Mouse (Mus musculus) lung, postnatal 4 days (tissue): ENCODE measurements at regions not wholly inside any gene's neighbourhood (a gene's known extent, or its start where the extent isn't known, plus 50 kb on each side); places are given as distances from the start of the nearest gene placed in this dataset.

ENCODE experiments used
- DNase-seq, 2 experiments: peaks; one replicate each; pipeline ENCODE4 v3.0.0; 2021

DNA sequence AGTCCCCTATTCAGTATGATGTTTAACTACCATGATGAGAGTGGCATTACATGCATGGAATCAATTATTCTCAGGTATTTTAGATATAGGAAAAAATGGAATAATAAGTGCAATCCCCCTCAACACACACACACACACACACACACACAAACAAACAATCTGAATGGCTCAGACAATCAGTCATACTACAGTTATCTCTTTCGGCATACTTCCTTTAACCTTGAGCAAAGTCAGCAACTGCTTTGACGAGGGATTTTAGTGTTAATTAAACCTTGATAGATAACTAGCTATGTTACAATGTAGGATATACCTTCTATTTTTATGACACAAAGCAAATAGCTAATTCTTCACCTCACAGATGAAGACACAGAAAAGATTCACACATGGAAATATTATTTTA, 312.1 kb downstream of the Tex13c3 start:
- no peak for DNase-seq

DNA sequence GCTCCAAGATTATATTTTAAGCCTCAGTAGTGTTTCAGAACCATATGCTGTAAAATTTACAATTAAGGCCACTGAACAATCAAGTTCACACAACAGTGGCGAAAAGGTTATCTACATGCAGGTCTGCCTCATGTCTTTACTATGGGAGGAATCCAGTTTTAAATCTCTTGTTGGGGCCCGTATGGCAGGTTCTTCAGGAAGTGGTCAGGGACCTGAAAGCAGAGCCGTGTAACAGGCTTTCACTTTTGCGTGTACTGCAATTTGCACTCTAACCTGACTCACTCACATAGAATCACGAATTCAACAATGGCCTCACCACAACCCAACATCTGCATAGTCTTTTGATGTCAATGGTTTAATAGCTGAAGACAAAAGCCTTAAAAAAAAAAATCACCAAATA, 312.6 kb downstream of the Tex13c3 start:
- no peak for DNase-seq

DNA sequence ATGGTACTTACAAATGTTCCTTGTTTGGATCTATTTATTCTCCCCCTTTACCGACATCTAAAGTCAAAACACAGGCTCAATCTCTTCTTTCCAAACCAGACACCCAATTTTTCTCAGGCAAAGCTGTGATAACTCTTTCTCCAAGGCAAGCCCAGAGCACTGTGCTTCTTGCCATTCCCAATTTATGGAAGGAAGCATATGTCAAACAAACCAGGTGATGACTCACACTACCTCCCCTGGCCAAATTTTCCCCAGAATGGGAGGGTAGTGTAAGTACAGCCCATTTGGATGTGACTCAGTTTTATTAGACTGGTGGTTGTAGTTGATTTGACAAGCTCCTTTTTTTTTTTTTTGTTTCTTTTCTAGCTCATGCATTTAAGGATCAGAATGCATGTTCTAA, 313.0 kb downstream of the Tex13c3 start:
- DNase-seq: no peak

DNA sequence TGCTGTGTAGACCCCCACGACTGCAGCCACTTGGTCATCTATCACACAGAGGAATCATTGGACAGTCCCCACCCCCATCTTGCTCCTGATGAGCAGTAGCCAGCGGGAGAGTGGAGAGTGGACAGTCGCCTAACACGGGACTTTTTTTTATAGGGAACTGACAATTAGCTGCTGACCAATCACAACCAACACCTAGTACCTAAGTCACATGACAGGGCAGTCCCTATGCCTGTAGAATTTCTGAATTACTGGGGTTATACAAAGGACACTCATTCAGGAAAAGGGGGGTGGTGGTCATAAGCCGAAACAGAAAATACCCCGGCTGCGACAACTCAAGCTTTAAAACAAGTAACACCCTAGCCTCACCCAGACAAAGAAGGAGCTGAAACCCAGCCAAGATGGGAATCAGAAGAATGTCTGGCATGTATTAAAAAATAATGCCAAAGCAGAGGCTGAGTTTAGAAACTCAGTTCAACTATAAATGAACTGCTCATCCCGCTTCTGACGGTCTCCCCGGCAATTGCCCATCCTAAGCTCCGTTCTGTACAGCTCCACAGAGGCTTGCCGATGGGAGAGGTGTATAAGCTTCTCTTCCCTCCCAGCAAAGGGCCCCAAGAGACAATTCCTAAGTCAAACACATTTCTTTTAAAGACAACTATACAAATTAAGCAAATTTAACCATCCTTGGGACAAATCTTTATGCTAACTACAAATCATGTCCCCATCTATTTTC, 313.8 kb downstream of the Tex13c3 start:
- peak; percentile 41 to 47 for DNase-seq

DNA sequence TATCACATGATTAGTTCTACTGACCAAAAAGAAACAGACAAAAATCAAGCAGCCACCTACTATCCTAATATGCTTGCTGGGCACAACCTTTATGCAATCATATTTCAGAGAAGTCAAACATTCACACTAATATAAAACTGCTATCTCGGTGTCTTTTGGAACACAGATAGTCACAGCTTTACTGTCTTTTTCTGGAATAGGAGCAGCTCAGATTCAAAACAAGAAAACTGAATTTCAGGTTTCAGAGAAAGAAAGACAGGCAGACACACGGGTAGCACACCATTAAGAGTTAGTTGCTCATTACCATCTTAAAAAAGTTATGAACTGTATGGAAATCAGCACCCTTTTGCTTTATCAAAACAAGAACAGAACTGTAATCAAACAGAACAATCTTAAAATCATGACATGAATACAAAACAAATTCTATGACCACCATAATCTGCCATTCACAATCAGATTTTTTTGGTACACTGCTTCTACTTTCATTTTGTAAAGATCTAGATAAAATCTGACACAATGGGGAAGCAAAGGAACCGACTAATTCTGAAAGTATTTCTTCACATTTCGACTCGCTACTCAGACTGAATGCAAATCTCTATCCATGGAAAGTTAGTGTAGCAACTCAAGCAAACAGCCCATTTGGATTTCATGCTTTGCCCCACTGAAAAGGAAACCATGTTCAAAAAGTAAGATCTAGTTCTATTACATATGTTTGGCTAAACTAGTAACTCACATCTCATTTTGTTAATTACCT, 315.1 kb downstream of the Tex13c3 start:
- DNase-seq: no peak

DNA sequence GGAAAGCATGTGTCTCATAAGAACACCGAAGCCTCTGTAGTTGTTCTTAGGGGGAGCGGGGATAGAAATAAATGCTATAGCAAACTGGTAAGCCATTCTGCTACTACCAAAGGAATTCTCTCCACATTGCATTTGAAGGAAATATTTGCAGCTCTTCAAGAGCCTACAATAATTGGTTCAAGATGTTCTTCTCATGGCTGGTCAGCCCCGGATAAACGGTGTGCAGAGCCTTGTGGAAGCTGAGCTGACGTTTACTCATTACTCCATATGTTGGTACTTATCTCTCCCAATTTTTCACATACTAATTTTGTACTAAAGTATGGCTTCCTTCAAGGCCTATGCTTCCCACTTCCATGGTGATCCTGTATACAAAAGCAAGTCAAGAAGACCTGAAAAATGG, 317.0 kb downstream of the Tex13c3 start:
- no peak for DNase-seq

DNA sequence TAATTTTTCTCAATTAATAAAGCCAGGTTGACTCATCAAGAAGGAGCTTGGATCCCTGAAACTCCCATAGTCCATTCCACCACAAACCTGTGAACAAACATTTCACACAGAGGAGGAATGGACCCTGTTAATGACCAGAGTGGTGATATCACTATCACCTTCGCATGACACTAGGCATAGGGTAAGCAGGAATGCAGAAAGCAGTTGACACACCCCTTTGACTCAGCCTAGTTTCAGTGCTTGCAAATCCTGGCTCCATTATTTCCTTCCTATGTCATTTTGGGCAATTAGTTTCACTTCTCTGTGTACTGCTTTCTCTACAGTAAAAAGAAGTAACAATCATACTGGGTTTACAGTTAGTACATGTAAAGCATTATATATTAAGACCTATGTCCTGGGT, 318.2 kb downstream of the Tex13c3 start:
- DNase-seq: no peak

DNA sequence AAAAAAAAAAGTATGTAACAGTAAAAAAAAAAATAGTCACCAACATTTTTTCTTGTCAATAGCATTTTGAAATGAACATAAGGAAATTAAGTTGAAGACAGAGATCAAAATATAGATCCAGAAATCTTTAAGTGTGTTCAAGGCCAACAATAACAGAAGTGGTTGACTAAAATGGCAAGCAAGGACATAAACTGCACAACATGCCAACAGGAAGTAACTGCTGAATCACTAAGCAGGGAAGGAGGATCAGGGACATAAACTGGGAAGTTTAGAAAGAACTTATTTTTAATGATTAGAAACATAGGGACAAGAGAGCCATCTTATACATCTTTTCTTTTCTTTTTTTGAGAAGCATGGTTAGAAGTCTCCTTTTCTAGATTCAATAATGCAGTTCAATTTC, 318.8 kb downstream of the Tex13c3 start:
- DNase-seq: no peak

DNA sequence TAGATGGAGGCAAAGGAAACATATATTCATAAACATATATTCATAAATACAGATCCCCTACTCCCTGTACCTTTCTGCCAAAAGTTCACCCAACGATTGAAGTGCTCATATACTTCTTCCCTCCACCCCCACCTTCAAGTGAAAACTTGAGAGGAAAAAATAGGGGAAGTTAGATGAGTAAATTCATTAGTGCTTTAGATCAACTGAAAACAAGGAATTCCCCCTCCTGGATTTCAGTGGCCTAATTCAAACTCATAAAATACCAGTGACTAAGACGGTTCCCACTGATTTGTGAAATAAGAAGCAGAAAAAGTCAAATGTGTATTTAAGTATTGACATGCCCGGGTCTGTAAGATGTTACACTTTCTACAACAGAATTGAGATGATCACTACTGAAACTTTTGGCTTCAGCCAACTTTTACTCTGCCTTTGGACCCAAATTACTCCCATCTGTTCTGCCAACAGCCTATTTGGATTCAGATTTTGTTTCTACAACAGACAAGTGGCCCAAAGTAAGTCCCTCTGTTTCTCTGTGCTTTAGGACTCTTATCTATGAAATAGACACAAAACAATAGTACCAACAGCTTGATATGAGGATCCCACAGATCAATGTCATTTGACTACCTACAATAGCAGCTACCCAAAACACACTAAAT, 320.7 kb downstream of the Tex13c3 start:
- no peak for DNase-seq

DNA sequence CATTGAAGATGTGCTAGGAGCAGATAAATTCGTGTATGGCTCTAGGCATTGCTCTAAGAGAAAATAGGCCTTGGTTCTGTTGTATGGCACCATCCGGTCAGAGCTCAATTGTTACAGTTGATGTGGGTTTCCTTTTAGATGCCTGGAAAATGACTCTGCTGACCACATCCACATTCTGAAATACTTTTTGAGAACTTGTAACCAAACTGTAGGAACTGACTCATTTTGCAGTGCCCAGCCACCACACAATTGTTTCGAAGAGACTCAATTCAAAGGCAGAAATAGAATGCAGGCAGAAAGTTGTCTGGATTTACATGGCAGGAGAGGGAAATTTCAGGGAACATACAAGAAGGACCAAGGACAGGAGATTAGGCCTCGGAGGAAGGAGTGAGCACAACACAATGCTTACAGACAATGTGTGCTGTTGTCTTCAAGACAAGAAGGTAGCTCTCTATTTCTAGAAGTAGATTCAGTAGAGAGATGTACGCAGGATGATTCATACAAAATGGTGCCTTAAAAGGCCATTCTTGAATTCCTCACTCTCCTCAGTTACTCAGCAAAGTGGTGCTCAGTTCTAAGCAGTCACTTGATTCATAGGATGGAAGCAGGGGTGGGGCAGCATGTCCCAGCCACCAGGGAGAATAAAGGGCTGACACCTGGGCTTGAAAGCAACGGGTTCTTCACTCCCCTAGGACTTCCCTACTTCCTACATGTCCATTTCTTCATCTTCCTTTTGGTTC, 323.5 kb downstream of the Tex13c3 start:
- no peak for DNase-seq

DNA sequence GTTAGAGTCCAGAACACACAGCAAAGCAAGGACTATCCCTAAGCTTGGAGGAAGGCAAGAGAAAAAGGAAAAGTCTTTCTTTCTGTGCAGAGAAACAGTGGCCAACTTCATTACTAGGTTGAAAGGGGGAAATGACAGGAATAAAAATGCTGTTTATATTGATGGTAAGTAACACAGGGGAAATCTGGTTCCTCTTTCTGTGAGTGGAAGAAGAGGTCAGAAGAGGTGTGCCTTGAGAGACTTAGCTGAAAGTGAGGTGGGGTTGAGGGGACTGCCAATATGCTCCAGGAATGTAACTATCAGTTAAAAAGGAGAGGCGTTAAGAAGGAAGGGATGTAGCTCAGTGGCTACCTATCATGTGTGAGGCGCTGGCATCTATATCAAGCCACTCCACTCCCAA, 327.5 kb downstream of the Tex13c3 start:
- DNase-seq: no peak

DNA sequence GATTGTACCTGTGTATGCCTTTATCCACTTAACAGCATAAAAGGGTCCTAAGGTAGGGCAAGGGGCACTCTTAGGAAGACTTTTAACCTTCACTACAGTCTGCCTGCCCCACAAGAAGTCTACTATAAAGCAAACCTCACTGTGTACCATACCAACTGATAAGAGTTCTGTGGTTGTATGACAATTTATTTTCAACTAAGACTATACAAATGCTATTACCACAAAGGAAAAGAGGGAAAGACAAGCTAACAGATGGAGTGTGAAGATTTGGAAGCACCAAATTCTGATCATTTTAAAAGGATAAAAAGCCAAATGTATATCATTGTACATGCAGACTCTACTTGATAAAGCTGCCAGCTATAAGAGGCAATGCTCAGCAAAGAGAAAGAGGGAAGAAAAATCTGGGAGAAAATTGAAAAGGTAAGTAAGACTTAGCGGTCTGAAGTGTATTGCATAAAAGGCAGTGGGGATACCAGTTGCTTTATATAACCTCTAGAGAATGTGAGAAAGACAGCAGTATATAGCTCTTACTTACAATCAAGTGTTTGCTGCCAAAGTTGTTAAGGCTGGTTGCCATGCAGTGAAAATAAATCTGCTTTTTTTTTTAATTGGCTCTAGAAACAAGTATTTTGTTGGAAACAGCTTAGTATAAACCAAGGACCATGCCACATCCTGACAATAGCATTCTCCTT, 328.8 kb downstream of the Tex13c3 start:
- no peak for DNase-seq

DNA sequence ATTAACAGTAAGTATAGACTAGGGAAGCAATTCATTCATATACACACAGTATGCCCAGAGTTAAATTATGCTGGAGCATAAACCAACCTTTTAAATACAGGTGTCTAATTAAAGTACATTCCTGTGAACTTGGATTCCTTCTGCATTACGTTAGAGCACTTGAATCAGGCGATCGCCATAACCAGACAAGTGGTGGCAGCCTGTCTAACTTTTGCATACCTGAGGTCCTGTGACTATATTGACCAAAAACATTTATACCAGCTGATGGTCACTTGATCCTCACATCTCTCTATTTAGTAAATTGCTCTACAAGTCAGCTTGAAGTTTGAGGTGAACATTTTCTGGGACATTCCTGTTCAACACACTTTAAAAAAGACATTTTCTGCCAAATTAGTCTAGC, 330.5 kb downstream of the Tex13c3 start:
- peak in 1 of 2 experiments; percentile 17 for DNase-seq

DNA sequence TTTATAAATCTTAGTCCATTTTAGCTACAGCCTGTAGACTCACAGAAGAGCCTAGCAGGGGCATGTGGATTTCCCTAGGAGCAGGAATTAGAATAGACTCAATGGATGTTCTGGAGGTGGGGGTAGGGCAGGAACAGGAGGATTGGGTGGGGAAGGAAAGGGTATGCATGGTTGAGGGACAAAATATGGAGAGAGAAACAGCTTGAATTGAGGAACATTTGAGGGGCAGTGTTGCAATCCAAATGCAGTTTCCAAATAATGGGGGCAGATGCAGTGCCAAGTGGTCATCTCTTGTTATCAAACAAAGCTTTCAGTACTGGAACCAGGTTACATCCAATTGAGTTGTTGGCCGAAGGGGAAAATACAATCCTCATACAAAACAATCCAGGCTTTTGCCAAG, 332.4 kb downstream of the Tex13c3 start:
- DNase-seq: no peak

DNA sequence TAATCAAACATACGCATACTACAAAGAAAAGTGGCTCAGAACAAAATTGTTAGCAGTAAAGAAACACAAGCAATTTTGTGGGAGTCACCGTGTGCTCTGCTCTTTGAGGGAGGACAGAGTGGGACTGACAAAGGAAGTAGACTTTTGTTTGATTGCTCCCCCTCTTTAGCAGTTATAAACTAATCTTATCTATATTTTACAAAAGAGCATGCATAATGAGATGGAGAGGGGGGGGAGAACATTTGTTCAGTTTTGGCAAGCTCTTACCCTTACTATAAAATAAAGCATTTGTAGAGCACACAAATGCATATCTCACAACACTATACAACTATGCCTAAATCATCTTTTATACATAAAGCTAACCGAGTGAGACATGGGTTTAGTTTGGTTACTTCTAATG, 332.9 kb downstream of the Tex13c3 start:
- DNase-seq: no peak

DNA sequence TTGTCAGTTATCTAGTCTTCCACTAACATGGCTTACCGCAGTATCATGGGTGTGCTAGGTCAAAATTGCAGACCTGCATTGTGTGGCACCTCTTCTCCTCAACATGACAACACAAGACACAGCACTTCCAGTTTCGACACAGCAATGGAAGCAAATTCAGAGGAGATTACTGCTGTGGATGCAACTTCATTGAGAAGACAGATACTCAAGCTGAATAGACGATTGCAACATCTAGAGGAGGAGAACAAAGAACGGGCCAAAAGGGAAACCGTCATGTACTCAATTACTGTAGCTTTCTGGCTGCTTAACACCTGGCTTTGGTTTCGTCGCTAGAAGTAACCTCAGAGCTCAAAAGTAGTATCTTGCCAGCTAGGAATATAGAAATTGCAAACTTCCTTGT, 368.4 kb downstream of the Tex13c3 start:
- no peak for DNase-seq

DNA sequence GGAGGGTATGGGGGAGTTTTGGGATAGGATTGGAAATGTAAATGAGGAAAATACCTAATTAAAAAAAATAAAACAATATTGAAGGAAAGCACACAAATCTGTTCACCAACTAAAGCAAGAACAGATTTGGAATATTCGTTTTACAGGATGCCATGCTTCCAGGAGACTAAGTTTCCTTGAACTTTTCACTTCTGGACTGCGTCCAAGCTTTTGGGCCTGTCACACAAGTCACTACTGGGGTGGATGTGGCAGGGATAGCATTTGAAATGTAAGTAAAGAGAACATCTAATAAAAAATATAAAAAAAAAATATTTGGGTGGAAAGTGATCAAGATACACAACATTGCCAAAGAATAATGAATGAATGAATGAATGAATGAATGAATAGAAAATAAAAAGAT, 378.2 kb downstream of the Tex13c3 start:
- no peak for DNase-seq

DNA sequence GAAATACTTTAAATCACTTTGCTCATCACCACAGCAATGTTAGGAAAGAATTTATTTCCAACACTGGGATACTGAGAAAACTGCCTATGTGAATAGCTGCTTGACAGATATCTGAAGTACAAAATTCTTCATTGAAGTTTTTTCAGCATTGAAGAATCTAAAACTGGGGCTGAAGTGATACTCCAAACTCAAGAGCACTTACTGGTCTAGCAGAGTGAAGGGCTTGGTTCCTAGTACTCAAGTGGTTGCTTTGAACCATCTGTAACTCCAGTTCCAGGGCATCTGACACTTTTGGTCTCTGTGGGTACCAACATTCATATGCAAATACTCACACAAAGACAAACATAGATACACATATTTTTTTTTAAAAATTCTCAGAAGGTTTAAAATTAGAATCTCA, 385.2 kb downstream of the Tex13c3 start:
- peak in 1 of 2 experiments; percentile 8 for DNase-seq

DNA sequence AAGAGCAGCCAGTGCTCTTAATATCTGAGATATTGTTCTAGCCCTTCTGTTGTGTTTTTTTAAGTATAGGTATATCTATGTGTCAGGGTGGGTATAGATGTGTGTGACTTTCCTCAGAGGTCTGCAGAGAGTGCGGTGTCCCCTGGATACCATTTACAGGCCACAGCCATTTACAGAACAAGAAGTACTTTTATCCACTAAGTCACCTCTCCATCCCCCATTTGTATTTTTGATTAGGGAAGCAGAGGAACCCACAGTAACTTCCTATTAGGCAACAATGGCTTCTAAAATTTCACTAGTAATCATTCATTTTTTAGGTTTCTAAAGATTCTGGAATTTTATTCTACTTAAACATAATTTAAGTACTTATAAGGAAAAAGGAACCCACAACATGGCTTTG, 396.7 kb downstream of the Tex13c3 start:
- no peak for DNase-seq

DNA sequence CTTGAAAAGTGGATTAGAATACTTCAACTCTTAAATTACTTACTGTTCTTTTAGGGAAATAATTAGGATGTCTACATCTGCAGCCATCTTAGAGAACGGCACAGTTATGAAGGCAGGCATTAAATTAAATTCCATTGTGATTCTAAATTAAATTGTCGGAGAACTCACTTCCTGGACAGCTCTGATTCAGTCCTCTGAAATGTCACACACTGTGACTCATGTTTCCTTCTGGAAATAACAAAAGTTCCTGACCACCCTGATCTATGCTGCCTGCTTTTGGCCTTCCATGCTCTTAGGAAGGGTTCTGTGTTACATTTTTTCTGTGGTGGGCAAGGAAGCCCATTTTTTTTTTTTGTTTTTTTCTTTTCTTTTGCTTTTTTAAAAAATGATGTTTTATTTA, 401.1 kb downstream of the Tex13c3 start:
- DNase-seq: no peak
